Mouse (Mus musculus) embryo, embryonic 11 days (tissue): ENCODE data around the gene Gimap9.

ENCODE experiments used
- DNase-seq: peaks from one replicate; pipeline ENCODE4 v3.0.0-alpha.2; 2015

The Gimap9 gene

DNA sequence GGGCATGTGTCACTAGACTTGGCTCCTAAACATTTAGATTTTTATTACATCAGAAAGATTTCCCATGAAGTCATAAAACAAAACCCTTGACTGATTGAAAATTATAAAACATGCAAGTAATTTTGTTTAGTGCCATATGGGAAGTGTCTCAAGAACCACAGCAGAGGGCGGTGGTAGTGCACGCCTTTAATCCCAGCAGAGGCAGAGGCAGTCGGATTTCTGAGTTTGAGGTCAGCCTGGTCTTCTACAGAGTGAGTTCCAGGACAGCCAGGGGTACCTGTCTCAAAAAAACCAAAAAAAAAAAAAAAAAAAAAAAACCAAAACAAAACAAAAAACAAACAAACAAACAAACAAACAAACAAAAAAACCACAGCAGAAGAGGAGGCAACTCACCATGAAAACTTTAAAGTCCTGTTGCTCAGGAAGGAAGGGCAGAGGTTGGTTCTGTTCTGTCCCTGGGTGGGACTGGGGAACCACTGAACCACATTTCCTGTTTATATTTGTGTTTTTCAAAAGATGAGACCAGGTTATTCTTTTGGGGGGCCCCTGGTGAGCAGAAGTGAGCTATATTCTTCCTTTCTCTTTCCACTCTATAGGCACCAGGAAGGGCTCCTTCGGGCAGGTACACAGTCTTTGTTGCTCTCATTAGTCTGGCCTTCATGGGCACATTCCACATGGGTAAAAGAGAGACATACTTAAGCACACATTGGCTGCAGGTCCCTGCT, 21.1 kb downstream of the Gimap9 start:
- DNase-seq = no peak

DNA sequence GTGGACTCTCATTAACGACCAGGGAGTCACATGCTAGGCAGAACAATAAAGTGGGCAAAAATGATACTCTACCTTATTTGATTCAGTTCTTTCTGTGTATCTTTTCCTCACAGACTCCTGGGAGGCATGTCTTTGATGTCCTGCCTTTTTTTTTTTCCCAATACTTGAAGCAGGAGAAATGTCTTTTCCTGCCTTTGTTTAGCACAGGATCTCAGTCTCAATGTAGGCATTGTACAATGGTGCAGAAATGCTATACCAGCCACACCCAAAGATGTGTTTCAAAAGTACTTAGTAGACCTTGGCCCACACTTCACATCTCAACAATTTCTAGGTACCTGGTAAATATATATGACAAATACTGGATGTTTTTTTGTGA, 21.6 kb downstream of the Gimap9 start:
- DNase-seq = no peak

DNA sequence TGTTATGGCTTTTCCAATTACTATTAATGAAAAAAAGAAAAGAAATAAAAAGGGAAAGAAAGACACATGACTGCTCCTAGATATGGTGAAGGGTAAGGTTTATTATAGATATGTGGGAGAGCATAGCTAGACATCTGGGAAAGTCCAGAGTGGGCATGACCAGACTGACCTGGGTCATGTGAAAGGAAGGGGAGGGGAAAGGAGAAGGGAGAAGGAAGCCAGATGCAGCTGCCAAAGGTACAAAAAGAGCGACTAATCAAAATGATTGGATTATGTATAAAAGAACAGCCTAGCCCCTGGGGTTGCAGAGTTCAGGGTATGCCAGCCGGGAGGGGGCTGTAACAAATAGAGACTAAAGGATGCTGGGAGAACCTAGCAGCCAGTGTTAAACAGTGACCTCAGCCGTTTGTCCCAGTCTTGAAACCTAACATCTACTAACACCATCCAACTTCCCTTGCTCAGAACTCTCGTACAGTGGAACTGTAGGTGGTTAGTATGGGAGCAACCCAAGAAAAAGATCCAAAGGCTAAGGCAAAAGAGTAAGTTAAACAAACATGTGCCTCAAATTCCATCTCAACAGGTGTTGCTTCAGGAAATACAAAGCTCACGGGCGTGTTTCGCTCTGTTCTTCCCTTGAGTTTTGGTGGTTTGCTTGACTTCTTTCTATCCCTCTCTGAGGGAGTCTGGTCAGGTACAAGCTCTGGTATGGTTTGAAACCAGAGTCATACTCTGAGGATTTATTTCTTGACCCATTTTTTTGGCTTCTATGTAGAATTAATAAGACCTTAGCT, 22.3 kb downstream of the Gimap9 start:
- no peak for DNase-seq

DNA sequence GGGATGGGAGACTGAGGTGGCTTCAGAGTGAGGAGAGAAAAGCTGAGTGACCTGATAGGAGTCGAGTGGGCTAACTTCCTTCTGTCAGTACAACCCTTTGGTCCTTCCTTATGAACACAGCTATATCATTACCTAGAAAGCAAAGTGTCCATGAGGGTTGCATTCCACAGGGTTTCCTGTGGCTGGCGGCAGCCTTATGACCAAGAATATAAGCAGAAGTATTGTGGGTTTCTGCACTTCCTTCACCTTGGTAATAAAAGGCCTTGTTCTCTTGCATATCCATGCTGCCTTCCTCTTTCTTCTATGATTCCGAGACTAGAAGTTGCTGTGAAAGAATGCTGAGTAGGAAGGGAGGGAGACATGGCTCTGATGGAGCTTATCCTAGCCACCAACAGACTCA, 23.0 kb downstream of the Gimap9 start:
- DNase-seq = no peak

DNA sequence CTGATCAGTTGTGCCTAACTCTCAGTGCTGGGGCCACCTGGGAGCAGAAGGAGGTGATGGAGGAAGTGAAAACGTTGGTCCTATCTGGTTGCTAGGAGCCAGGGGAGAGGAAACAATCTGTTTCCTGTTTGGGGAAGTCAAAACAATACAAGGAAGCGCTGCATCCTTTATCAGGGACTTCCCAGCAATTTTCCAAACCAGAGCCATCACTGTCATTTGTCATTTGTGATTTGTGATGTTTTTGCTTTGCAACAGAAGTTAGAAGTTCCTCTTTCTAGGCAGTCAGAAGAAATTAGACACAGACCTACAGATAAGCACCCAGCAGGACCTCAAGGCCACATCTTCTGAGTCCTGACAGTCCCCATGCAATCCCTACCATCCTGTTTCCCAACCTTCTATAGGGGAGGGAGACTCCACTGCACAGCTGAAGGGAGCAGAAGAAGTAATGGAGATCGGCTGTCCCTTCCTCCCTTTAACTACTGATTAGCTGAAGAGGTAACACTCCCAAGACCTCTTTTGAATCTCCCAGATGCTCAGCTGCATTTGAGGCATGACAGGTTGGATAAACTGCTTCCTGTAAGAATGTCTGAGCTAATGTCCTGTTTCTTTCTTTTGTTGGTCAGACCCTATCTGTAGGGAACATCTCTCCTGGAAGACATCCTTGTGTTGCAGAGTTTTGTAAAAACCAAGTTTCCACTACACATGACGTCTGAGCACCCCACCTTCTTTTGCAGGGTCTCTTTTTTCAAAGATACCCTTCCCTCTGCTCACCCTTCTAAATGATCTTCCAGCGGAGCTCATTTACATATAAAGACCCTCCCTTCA, 24.5 kb downstream of the Gimap9 start:
- peak; percentile 10 for DNase-seq

DNA sequence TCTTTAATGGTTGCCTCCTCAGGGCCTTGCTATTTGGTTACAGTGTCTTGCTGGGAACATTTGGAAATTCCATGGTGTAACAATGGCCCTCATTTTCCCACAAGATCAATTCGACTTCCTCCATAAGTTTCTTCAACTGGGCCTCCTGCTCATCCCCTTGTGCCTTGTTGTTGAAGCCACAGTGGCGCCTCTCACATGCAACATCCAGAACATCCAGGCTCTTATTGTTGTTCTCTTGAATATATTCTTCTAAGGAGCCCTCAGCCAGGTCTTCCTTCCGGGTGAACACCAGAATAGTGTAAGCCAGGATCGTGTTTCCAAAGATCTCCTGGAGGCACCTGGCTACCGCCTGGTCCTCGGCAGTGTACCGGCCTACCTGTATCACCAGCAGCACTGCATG, 26.2 kb downstream of the Gimap9 start:
- no peak for DNase-seq

DNA sequence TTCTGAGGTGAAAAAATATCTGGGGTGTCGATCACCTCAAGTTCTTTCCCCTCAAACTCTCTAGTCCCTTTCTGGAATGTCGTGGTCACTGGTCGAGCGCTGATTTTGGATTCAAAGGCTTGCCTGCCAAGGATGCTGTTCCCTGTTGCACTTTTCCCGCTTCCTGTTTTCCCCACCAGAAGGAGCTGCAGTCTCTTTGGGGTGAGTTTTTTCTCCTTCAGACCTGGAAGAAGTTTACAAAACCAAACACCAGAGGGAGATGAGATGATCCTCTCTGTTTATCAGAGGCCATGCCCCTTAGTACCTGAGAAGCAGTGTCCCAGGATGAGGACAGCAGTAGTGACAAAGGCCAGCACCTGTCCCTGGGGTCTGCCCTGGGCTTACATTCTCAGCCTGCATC, 26.7 kb downstream of the Gimap9 start:
- DNase-seq = no peak

DNA sequence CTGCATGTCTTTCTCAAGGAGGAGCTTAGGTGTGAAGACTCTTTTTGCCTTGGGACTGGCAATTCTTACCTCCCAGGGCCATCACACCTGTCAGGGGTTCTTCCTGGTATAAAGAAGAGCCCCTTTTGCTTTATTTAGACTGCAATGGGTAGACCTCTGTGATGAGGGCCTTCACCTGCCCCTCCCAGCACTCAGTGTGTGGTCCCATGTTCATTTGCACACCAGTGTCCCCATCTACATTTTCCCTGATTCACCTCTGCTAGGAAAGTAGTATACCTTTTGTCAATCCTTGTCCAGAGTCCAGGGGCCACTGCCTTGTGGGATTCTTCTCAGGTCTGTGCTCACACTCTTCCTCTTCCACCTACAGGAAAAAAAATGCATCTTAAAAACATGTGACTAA, 28.2 kb downstream of the Gimap9 start:
- DNase-seq = no peak

DNA sequence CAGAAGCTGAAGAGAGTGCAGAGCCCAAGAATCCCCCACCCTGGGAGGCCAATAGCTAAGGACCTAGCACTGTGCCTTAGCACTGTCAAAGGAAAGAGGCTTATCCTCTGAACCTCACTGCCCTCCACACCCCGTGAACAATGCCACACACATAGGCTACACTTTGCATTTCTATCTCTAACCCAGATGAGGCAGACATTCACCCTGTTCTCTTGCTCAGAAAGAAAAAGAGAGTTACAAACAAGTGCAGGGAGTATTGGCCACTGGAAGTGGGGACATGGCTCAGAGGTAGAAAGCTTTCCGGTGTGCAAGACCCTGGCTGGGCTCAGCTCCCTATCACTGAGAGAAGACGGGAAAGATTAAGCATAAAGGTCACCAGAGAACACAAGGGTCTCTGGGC, 30.2 kb downstream of the Gimap9 start:
- DNase-seq = no peak

DNA sequence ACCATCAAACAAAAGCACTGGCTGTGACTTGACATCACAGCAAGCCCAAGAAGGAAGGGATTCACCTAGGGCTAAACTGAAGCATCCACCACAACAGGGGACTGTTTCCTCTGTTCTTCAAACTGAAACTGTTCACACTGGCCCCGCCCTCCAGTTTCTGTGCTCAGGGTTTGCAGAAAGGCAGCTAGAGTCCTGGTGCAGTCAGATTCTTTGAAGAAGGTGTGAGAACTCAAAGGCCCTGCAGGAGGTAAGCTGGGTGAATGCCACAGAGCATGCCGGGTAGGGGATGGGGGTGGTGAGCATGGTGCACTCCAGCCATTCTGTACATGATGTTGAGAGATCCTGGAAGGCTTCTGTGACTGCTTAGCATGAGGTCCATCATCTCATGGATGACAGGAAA, 42.5 kb downstream of the Gimap9 start, which contains the start of the genes Gm28053 and Gimap7:
TSS of gene Gm28053 (plus strand) at position 153 of the 400 bp plus-strand sequence.
TSS of gene Gimap7 (plus strand) at position 167 of the 400 bp plus-strand sequence.
- DNase-seq = no peak

DNA sequence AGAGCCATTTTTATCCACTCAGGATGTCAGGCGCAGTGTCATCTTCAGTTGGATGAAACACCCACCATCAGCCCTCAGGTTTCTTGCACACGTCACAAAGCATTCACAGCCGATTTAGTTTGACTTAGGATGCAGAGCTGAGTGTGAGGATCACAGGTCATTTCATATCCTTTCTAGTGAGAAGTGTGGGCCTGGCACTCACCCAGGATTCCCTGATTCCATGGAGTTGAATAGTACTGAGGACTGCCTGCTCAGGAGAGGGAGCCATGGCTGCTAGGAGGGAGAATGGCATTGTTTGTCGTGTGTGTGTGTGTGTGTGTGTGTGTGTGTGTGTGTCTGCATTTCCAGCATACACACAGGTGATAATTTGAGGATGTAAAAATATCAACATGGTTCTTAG, 44.4 kb downstream of the Gimap9 start:
- no peak for DNase-seq

DNA sequence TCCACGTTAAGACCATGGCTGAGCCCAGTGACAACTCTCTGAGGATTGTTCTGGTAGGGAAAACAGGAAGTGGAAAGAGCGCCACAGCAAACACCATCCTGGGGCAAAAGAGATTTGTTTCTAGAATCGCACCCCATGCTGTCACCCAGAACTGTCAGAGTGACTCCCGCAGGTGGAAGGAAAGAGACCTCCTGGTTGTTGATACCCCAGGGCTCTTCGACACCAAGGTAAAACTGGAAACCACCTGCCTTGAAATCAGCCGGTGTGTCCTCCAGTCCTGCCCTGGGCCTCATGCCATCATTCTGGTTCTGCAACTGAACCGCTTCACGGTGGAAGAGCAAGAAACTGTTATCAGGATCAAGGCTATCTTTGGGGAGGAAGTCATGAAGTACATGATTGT, 47.5 kb downstream of the Gimap9 start:
- DNase-seq = no peak

DNA sequence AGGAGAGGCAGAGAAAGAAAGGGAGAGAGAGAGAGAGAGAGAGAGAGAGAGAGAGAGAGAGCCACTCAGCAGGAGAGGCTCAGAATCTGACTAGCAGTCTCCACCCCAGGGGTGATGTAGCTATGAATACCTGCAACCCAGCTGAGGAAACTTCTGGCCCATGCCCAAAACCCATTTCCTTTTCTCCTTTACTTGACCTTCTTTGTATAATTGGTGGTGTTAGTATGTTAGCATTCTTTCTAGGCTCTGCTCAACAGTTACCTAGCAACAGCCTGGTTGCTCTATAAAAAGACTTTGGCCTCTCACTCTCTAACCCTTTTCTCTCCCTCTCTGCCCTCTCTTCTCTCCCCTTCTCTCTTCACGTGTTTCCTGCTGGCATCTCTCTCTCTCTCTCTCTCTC, 49.5 kb downstream of the Gimap9 start:
- peak; percentile 8 for DNase-seq

DNA sequence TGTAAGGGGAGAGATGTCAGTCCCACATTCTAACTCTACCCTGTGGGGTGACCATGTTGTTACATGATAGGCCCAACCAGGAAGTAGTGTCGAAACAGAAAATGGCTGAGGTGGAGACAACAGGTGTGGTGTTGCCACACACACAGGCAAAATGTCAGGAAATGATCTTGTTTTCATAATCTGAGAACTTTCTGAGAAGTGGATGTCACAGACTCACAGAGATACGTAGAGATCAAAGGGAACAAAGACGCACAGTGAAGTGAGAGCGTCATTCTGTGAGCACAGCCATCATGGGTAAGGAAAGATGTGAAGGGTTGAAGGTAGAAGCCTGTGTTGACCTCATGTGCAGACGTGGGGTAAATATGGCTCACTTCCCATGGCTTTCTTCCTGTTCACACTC, 51.8 kb downstream of the Gimap9 start:
- no peak for DNase-seq
